In genomic region chr5:42805958-42806357, GRCm38 (mm10) we compare ENCODE assay signal across 30 mouse cellular contexts.
DNase-seq lines count a peak whose midpoint lies in the region; ATAC-seq and TF ChIP-seq lines count a peak whose summit lies in the region.
"Had no signal": no experiment of that assay in that cellular context is flagged by ENCODE, and none has a peak within 500 bp of the region (broad histone marks: within the 10 kb centered on the region; RNA-seq: fewer than 3 reads in every experiment).

No protein-coding gene starts in this region.

- WGBS in midbrain, embryonic 11.5 days: 93% methylated on average over 7 of the region's 7 CpGs
- WGBS in intestine, postnatal 0 days: 89% methylated on average over 7 of the region's 7 CpGs

- peak; percentile 1 to 30 for DNase-seq in layer of hippocampus, adult 18-20 months (ENCODE audit: low spot score in 2 of 2)
- DNase-seq in layer of hippocampus, postnatal 14 days (ENCODE audit: low spot score in 2 of 2): no peak
- DNase-seq in right cerebral cortex, adult 2 months (ENCODE audit: low spot score in 2 of 2): peak; percentile 8 to 9
- no peak for DNase-seq in right cerebral cortex, postnatal 4 days
- DNase-seq in left cerebral cortex, postnatal 25 days (ENCODE audit: low spot score in 2 of 2): peak; percentile 7 to 73
- DNase-seq in lung, postnatal 10 days: no peak
- DNase-seq in midbrain, embryonic 11.5 days (ENCODE audit: low spot score, missing footprints): no peak
- DNase-seq: adrenal gland, postnatal 14 days; cerebellum, adult 18-20 months; cerebellum, postnatal 10 days; gastrocnemius, postnatal 14 days; kidney, adult 18-20 months; kidney, postnatal 25 days; liver; lung, embryonic 14.5 days; spleen, adult 18-20 months; thymus, adult 18-20 months; thymus, postnatal 25 days had no signal

- H3K27ac ChIP-seq in midbrain, embryonic 11.5 days (ENCODE audit: low read depth, low read length): no peak overlapping the region
- no peak overlapping the region for H3K27ac ChIP-seq in intestine, postnatal 0 days (ENCODE audit: low read depth, low read length)
- H3K27ac ChIP-seq: embryonic facial prominence, embryonic 13.5 days; forebrain, embryonic 10.5 days; forebrain, embryonic 15.5 days; heart, embryonic 10.5 days; heart, embryonic 15.5 days; hindbrain, embryonic 13.5 days; kidney, embryonic 15.5 days; liver, embryonic 14.5 days; midbrain, embryonic 10.5 days had no signal

- no peaks in the 10 kb centered on the region for H3K27me3 ChIP-seq in midbrain, embryonic 11.5 days (ENCODE audit: control insufficient read depth, insufficient read depth, low read length)
- no peaks in the 10 kb centered on the region for H3K27me3 ChIP-seq in intestine, postnatal 0 days (replicated peaks; ENCODE audit: control insufficient read depth, insufficient read depth, low read length)
- H3K27me3 ChIP-seq: embryonic facial prominence, embryonic 13.5 days; forebrain, embryonic 15.5 days; heart, embryonic 15.5 days; hindbrain, embryonic 13.5 days; kidney, embryonic 15.5 days had no signal

- H3K9me3 ChIP-seq in midbrain, embryonic 11.5 days (ENCODE audit: control insufficient read depth, low read length): no peaks in the 10 kb centered on the region
- no peaks in the 10 kb centered on the region for H3K9me3 ChIP-seq in intestine, postnatal 0 days (ENCODE audit: control insufficient read depth)
- H3K9me3 ChIP-seq: embryonic facial prominence, embryonic 13.5 days; forebrain, embryonic 10.5 days; forebrain, embryonic 15.5 days; heart, embryonic 10.5 days; heart, embryonic 15.5 days; hindbrain, embryonic 13.5 days; kidney, embryonic 15.5 days; midbrain, embryonic 10.5 days had no signal

- no peak for ATAC-seq in midbrain, embryonic 11.5 days (ENCODE audit: low FRiP score)
- no peak for ATAC-seq in intestine, postnatal 0 days
- ATAC-seq: forebrain, embryonic 15.5 days; midbrain, embryonic 16.5 days; Patski had no signal

- H3K4me3 ChIP-seq in midbrain, embryonic 11.5 days (ENCODE audit: low read depth, low read length): no peak overlapping the region
- no peak overlapping the region for H3K4me3 ChIP-seq in intestine, postnatal 0 days (ENCODE audit: low read depth, low read length)
- H3K4me3 ChIP-seq: embryonic facial prominence, embryonic 13.5 days; forebrain, embryonic 10.5 days; forebrain, embryonic 15.5 days; heart, embryonic 10.5 days; heart, embryonic 15.5 days; hindbrain, embryonic 13.5 days; kidney, embryonic 15.5 days; midbrain, embryonic 10.5 days had no signal

- no peaks in the 10 kb centered on the region for H3K36me3 ChIP-seq in midbrain, embryonic 11.5 days (ENCODE audit: control insufficient read depth, insufficient read depth, low read length)
- no peaks in the 10 kb centered on the region for H3K36me3 ChIP-seq in intestine, postnatal 0 days (ENCODE audit: control insufficient read depth, insufficient read depth)
- H3K36me3 ChIP-seq: embryonic facial prominence, embryonic 13.5 days; forebrain, embryonic 10.5 days; forebrain, embryonic 15.5 days; heart, embryonic 10.5 days; heart, embryonic 15.5 days; hindbrain, embryonic 13.5 days; kidney, embryonic 15.5 days; midbrain, embryonic 10.5 days had no signal

- TF ChIP-seq CTCF in intestine, postnatal 0 days (IDR thresholded peaks at IDR 0.05; ENCODE audit: low read depth): no peak

- no peaks in the 10 kb centered on the region for H3K4me1 ChIP-seq in midbrain, embryonic 11.5 days (ENCODE audit: control insufficient read depth, insufficient read depth, low read length)
- H3K4me1 ChIP-seq in intestine, postnatal 0 days (replicated peaks; ENCODE audit: control insufficient read depth, insufficient read depth, low read length): no peaks in the 10 kb centered on the region
- H3K4me1 ChIP-seq: embryonic facial prominence, embryonic 13.5 days; forebrain, embryonic 10.5 days; forebrain, embryonic 15.5 days; heart, embryonic 10.5 days; heart, embryonic 15.5 days; hindbrain, embryonic 13.5 days; kidney, embryonic 15.5 days; midbrain, embryonic 10.5 days had no signal

- no peak overlapping the region for H3K9ac ChIP-seq in midbrain, embryonic 11.5 days (ENCODE audit: low read length)
- no peak overlapping the region for H3K9ac ChIP-seq in intestine, postnatal 0 days (ENCODE audit: low read depth, low read length)
- H3K9ac ChIP-seq: embryonic facial prominence, embryonic 13.5 days; forebrain, embryonic 15.5 days; heart, embryonic 15.5 days; hindbrain, embryonic 13.5 days; kidney, embryonic 15.5 days; liver, embryonic 14.5 days; lung, embryonic 14.5 days had no signal

- intact Hi-C loops in left cerebral cortex, postnatal 25 days (cut with DNase I): loop anchor here (5.0 kb wide), 1 partner anchor 534 kb away; no protein-coding TSS in a partner anchor

- H3K4me2 ChIP-seq in midbrain, embryonic 11.5 days: no peak overlapping the region
- H3K4me2 ChIP-seq in intestine, postnatal 0 days (replicated peaks; ENCODE audit: low read depth): no peak overlapping the region
- H3K4me2 ChIP-seq: embryonic facial prominence, embryonic 13.5 days; forebrain, embryonic 15.5 days; heart, embryonic 15.5 days; hindbrain, embryonic 13.5 days; kidney, embryonic 15.5 days; lung, embryonic 14.5 days had no signal

Comparison
In these comparisons a context has a peak if more than half of its experiments do, and no peak if none do; other contexts are left out.
1. DNase-seq: peak in layer of hippocampus, adult 18-20 months (2 of 2), right cerebral cortex, adult 2 months (2 of 2) and left cerebral cortex, postnatal 25 days (2 of 2); none in layer of hippocampus, postnatal 14 days (0 of 2), right cerebral cortex, postnatal 4 days (single experiment), lung, postnatal 10 days (single experiment) and midbrain, embryonic 11.5 days (single experiment).